Mouse (Mus musculus): Measurements from ENCODE around the gene Arhgef38.

GRCm38 (mm10) chr3:133234821-133235295 is at the start of gene Arhgef38:
- TF ChIP-seq CTCF (IDR thresholded peaks at IDR 0.05; ENCODE audit: insufficient read depth, low read length) (no peak), POLR2A (IDR thresholded peaks at IDR 0.05; ENCODE audit: borderline replicate concordance, extremely low read depth, low read depth, low read length) (peak; percentile 66; the same call in 1 of the 2 replicates)
